Mouse (Mus musculus): ENCODE measurements around the gene Rln1. TPM values are rescaled to one million over a fixed set of nuclear protein-coding genes. Genes with fewer than 3 reads are reported as not detected.

The Rln1 gene
- polyA plus RNA-seq, 1 experiment: 0.49 TPM

GRCm38 (mm10) chr19:29287863-29288262 lies 46.6 kb downstream of the Rln1 start:
- Histone ChIP-seq H3K27ac (ENCODE audit: insufficient read depth, low read length) (no peak overlapping the region), H3K4me1 (ENCODE audit: control insufficient read depth, insufficient read depth, low read length) (no peaks in the 10 kb centered on the region), H3K4me3 (replicated peaks; ENCODE audit: insufficient read depth, low read depth, low read length) (no peak overlapping the region), H3K27me3 (ENCODE audit: control insufficient read depth, insufficient read depth, low read length) (no peaks in the 10 kb centered on the region)
- no peak for DNase-seq
- WGBS: 74% methylated on average over 8 of the region's 8 CpGs
- TF ChIP-seq CTCF (IDR thresholded peaks at IDR 0.05; ENCODE audit: borderline replicate concordance, insufficient read depth, low read depth, low read length) (no peak), POLR2A (IDR thresholded peaks at IDR 0.05; ENCODE audit: borderline replicate concordance, insufficient read depth, low read length) (no peak)

DNA sequence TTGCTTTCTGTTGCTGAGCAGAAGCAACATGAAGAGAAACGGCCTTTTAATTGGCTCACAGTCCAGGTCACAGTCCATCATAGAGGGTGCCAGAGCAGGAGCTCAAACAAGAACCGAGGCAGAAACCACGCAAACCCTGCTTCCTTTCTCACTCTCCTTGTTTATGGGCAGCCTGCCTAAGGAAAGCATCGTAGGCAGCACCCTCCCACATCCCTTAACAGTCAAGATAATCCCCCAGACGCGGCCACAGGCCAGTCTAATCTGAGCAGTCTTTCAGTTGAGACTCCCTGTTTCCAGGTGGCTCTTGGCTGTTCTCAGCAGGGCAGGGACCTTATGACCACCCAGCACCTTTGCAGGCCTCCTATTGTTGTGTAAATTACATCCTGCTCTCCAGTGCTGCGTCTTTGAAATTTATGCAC lies 49.0 kb downstream of the Rln1 start:
- no peak for DNase-seq
- no peak for TF ChIP-seq POLR2A (IDR thresholded peaks at IDR 0.05; ENCODE audit: borderline replicate concordance, insufficient read depth, low read length)
- TF ChIP-seq CTCF (IDR thresholded peaks at IDR 0.05; ENCODE audit: borderline replicate concordance, insufficient read depth, low read depth, low read length): no peak
- H3K4me3 ChIP-seq (replicated peaks; ENCODE audit: insufficient read depth, low read depth, low read length): no peak overlapping the region
- 22% methylated on average over 7 of the region's 7 CpGs for WGBS
- no peaks in the 10 kb centered on the region for H3K27me3 ChIP-seq (ENCODE audit: control insufficient read depth, insufficient read depth, low read length)
- no peak overlapping the region for H3K27ac ChIP-seq (ENCODE audit: insufficient read depth, low read length)
- H3K4me1 ChIP-seq (ENCODE audit: control insufficient read depth, insufficient read depth, low read length): no peaks in the 10 kb centered on the region

Other genes with a start within 250 kb of the Rln1 start
- 17.5 and 19.6 TPM in 2 replicates for gene Rcl1, start 233.3 kb downstream of the Rln1 start, polyA plus RNA-seq (2012; rRNA removed)
- gene Jak2, start 82.8 kb downstream of the Rln1 start, polyA plus RNA-seq (2012; rRNA removed): 17.1 and 17.9 TPM in 2 replicates
- 1.0 and 1.2 TPM in 2 replicates for gene Insl6, start 9.3 kb downstream of the Rln1 start, polyA plus RNA-seq (2012; rRNA removed)
- 31.0 and 34.0 TPM in 2 replicates for gene Plgrkt, start 32.7 kb upstream of the Rln1 start, polyA plus RNA-seq (2012; rRNA removed)
- gene Cd274, start 32.8 kb upstream of the Rln1 start, polyA plus RNA-seq (2012; rRNA removed): 1.3 and 1.6 TPM in 2 replicates
- gene Pdcd1lg2, start 76.2 kb upstream of the Rln1 start, polyA plus RNA-seq (2012; rRNA removed): 0.08 TPM in 1 of 2 replicates, not detected in the other
- gene Ric1, start 187.6 kb upstream of the Rln1 start, polyA plus RNA-seq (2012; rRNA removed): 28.0 and 30.8 TPM in 2 replicates